Mouse (Mus musculus): ENCODE data around the gene Tubb4a.
A peak's percentile ranks its signal among the peaks of the same experiment; 100 is the strongest.
"Not testable (repeated sequence)": the region's sequence is repeated elsewhere in the genome, so short reads cannot be mapped to it uniquely, and the experiment has no call there.

Gene Tubb4a

DNA sequence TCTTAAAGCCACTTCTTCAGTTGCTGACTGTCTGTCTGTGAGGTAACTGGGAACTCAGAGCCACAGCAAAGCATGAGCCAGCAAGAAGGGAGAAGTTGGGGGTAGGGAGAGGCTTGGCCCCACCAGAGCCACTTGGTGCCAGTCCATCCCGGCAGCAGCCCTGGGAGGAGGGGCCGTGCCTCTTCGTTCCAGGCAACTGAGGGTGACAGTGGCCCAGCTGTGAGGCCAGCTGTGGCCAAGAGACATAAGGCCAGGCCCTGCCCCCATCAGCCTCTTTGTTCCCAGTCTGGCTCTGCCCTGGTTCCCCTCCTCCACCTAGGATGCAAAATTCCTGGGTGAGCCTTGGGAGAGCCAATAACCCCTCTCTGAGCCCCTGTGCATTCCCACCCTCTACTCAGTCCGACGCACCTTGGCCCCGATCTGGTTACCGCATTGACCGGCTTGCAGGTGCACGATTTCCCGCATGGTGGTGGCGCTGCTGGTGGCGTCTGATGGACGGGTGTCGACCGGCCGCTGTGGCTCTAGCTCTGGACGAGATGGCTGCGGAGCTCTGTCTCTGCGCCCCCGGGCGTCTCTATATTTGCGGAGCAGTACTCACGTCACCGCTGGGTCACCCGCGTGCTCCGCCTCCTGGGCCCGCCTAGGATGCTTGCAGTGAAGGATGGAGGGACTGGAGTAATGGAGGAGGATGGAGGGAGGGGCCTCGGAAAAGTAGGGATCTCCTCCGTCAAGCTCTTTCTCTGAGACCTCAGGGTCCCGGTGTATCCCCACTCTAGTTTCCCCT is at the start of gene Tubb4a:
TSS of gene Tubb4a (minus strand) at position 734 of the 784 bp plus-strand sequence.
- ATAC-seq (ENCODE audit: low TSS enrichment): peak; percentile 98

- no peak for ATAC-seq (ENCODE audit: low TSS enrichment)
Observed at GRCm38 (mm10) chr17:57135635-57136034, 48.1 kb upstream of the Tubb4a start.

DNA sequence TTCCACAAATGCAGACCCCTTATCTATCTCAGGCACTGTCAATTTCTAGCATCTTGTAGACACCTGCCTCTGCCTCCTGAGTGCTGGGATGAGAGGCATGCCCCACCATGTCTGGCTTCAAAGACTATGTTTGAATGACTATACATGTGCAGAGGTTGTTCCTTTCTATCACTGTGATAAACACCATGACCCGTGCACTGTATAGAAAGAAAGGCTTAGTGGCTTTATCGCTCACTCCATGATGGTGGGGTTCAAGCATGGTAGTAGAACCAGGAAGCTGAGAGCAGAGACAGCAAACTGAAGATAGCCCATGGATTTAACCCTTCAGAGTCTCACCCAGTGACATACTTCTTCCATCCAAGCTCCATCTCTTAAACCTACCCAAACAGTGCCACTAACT is 47.1 kb upstream of the Tubb4a start:
- no peak for ATAC-seq (ENCODE audit: low TSS enrichment)

- not testable (repeated sequence) for ATAC-seq (ENCODE audit: low TSS enrichment)
Observed at GRCm38 (mm10) chr17:57134021-57134420, 46.4 kb upstream of the Tubb4a start.

DNA sequence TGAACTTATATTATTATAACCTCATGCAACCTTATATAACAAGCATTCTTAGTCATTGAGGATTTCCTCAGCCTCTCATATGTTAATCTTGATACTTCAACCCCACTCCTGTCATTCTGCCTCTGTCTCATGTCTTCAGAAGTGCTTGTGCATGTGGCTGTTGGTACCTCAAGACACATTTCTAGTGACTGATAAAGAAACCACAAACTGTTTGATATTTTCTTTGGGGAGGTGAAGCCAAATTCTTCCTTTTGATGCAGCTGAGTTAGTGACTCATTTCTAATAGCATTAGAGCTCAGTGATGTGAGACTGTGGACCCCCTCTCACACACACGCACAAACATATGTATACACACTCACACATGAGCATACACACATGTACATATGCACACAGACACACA is 44.2 kb upstream of the Tubb4a start:
- no peak for ATAC-seq (ENCODE audit: low TSS enrichment)

DNA sequence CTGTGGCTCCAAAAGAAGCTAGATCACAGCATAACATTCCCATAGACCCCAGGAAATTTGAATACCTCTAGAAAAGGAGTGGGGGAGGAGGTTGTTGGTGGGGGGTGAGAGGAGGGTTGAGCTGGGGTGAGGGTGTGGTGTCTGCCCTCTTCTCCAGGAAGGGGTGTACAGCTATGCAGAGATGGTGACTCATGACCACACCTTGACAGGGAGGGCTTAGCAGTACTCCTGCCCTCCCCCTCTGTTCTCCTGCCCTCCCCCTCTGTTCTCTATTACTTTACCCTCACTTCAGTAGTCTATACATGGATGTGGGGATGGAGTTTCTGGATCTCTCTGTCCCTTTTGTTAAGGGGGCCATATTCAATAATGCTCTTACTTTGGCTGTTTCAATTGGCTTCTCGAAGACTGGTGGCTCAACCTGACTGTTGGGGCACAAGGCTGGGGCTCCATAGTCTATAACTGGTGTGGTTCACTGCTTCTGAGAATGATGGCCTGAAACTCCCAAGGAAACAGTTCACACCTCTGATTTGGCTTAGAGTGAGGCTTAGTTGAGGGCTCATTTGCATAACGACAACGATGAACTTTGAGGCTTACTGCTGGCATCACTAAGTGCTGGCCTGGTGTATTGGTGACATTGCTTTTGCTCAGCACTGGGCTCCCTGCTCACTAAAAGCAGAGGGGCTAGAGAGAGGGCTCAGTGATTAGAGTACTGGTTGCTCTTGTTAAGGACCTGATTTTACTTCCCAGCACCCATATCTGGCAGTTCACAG is 38.5 kb upstream of the Tubb4a start:
- ATAC-seq (ENCODE audit: low TSS enrichment): no peak

DNA sequence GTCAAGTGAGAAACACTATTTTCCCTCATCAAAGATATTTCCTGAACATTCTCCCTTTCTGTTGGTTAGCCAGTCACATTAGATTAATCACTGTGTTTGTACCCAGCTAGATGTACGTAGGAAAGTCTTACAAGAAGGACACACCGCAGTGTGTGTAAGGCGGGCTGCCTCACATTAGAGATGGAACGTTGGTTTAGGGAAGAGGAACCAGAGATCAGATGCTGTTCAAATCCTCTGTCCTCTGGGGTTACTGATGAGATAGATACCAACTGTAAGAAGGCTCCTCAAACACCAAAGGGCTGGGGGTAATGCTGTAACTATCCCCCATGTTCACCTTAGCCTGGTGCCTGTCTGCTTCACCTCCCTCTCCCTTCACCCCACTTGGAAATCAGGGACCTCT is 37.2 kb upstream of the Tubb4a start:
- no peak for ATAC-seq (ENCODE audit: low TSS enrichment)

GRCm38 (mm10) chr17:57123192-57124118 is 35.9 kb upstream of the Tubb4a start:
- ATAC-seq (ENCODE audit: low TSS enrichment): no peak

GRCm38 (mm10) chr17:57121856-57122255 is 34.3 kb upstream of the Tubb4a start:
- no peak for ATAC-seq (ENCODE audit: low TSS enrichment)

GRCm38 (mm10) chr17:57118524-57119349 is 31.2 kb upstream of the Tubb4a start:
- ATAC-seq (ENCODE audit: low TSS enrichment): no peak

GRCm38 (mm10) chr17:57116801-57117200 is 29.2 kb upstream of the Tubb4a start:
- no peak for ATAC-seq (ENCODE audit: low TSS enrichment)

DNA sequence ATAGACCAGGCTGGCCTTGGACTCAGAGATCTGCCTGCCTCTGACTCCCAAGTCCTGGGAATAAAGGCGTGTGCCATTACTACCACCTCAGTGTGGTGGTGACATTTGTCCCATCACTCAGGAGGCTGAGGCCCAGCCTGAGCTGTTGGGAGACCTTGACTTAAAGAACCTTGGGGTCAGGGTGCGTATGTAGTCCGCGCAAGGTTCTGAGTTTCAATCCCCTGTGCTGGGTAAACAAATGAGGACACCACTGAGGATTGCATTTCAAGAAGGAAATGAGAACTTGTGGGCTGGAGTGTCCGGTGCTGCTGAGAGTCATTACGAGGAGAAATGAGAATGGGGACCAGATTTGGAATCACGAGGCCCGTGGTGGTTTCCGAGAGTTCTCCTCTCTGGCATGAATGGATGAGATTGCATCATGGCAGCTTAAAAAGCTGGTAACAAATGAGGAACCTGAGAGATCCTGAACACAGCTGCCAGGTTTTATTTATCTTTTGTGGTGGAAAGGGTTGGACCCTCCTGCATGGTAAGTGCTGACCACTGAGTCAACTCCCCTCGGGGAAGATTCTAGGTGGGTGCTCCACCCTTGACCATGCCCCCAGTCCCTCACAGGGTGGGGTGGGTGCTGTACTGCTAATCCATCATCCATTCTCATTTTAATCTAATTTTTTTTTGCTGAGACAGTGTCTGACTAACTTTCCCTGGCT is 25.3 kb upstream of the Tubb4a start:
- ATAC-seq (ENCODE audit: low TSS enrichment): no peak

DNA sequence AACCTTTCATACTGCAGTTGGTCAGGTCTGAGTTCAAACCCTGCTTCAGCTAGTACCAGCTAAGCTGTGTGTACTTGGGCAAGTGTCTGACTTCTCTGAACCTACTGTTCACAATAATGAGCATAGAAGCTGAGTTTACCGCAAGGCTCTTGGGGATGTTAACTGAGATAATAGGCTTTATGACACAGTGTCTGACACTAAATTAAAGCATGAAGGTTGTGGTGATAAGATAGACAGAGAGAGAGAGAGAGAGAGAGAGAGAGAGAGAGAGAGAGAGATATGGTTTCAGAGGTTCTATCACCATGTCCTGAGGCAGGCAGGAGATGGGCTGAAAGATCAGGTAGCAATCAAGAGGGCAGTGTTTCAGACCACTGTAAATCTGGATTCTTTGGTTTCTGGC is 22.4 kb upstream of the Tubb4a start:
- ATAC-seq (ENCODE audit: low TSS enrichment): no peak

- ATAC-seq (ENCODE audit: low TSS enrichment): no peak
Observed at GRCm38 (mm10) chr17:57108666-57109171, 21.1 kb upstream of the Tubb4a start.

DNA sequence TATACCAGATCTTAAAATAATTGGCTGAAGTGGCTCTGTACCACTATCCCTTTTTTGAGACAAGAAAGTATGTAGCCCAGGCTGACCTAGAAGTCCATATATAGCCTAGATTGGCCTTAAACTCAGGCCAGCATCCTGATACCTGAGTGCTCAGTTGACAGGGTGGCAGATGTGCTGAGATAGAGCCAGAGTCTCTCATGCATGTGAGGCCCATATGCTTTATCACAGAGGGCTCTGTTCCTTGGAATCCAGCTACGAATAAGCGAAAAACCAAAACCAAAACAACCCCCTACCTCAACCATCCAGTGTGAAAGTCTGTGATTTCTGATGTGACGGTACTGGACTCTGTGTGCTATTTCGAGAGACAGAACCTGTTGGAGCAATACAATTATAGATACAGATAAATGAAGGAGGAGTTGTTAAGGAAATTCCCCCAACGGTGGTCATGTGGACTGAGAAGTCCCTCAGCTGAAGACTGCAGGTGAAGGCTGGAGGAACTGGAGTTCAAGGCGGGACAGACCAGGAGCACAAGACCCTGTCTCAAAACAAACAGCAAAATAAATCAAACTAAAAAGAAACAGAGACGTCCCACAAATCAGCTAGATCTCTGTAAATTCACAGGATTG is 20.6 kb upstream of the Tubb4a start:
- ATAC-seq (ENCODE audit: low TSS enrichment): no peak

GRCm38 (mm10) chr17:57107064-57107463 is 19.5 kb upstream of the Tubb4a start:
- ATAC-seq (ENCODE audit: low TSS enrichment): no peak

GRCm38 (mm10) chr17:57106035-57106368 is 18.4 kb upstream of the Tubb4a start:
- 0 out of 2 replicates have a peak, but pooled peaks have one; percentile 13 for ATAC-seq (ENCODE audit: low TSS enrichment)

DNA sequence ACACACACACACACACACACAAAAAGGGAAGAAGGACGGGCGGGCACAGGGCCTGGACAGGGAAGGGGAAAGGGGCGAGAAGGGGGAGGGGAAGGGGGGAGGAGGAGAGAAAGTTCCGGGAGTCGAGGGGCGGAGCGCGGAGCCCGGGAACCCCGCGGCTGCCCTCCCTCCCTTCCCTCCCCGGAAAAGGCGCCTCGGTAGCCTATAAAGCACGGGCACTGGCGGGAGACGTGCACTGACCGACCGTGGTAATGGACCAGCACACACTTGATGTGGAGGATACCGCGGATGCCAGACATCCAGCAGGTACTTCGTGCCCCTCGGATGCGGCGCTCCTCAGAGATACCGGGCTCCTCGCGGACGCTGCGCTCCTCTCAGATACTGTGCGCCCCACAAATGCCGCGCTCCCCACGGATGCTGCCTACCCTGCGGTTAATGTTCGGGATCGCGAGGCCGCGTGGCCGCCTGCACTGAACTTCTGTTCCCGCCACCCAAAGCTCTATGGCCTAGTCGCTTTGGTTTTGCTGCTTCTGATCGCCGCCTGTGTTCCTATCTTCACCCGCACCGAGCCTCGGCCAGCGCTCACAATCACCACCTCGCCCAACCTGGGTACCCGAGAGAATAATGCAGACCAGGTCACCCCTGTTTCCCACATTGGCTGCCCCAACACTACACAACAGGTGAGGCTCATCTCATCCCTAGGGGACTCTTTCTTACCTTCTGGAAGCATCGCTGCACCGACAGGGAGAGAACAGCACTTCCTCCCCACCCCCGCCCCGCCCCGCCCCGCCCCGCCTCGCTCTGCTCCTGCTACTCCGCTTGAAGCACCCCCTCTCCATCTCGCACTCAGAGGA is 17.8 kb upstream of the Tubb4a start, which contains the start of gene Tnfsf9:
TSS of gene Tnfsf9 (plus strand) at position 145 of the 854 bp plus-strand sequence.
- peak; percentile 85 for ATAC-seq (ENCODE audit: low TSS enrichment)

- ATAC-seq (ENCODE audit: low TSS enrichment): no peak
Observed at GRCm38 (mm10) chr17:57104496-57104895, 16.9 kb upstream of the Tubb4a start.

Data from frontal cortex, adult (tissue).